Mouse (Mus musculus): ENCODE measurements around the gene Ccdc18.
"Not testable (repeated sequence)": the region's sequence is repeated elsewhere in the genome, so short reads cannot be mapped to it uniquely, and the experiment has no call there.

Gene Ccdc18

DNA sequence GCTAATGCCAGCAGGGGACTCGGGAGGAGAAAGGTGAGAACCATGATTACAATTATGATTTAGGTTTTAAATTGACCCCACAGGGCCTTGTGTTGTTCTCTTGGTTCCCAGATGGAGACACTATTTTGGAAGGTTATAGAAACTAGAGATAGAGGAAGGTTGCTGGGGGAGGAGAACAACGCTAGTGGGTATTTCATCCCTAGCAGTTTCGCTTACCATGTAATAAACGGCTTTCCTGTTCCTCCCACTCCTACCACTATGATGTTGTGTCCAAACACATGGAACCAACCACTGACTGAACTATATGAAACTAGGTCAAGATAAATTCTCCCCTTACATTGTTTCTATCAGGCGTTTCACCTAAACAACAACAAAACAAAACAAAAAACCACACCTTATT, 122.6 kb downstream of the Ccdc18 start:
- no peak for DNase-seq (ENCODE audit: low read depth, low spot score)

DNA sequence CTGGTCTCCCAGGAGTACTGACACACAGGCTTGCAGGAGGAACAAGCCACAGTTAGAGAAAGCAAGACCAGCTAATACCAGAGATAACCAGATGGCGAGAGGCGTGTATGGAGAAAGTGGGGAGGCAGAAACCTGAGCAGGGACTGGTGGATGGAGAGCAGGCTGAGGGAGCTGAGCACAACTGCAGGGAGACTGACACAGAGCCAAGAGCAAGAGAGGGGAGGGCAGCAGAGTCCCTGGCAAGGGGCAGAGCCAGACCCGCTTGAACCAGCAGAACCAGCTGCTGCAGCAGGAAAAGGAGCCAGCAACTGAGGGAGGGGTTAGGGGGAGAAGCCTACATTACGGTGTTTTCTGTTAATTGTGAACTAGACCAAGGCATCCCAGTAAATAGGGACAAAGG, 130.0 kb downstream of the Ccdc18 start:
- DNase-seq (ENCODE audit: low read depth, low spot score): no peak

DNA sequence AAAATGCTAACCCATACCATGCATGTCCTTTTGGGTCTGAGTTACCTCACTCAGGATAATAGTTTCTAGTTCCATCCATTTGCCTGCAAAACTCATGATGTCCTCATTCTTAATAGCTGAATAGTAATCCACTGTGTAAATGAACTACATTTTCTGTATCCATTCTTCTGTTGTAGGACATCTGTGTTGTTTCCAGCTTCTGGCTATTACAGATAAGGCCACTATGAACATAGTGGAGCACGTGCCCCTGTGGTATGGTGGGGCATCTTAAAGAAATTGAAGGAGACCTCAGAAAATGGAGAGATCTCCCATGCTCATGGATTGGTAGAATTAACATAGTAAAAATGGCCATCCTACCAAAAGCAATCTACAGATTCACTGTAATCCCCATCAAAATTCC, 131.1 kb downstream of the Ccdc18 start:
- not testable (repeated sequence) for DNase-seq (ENCODE audit: low read depth, low spot score)

DNA sequence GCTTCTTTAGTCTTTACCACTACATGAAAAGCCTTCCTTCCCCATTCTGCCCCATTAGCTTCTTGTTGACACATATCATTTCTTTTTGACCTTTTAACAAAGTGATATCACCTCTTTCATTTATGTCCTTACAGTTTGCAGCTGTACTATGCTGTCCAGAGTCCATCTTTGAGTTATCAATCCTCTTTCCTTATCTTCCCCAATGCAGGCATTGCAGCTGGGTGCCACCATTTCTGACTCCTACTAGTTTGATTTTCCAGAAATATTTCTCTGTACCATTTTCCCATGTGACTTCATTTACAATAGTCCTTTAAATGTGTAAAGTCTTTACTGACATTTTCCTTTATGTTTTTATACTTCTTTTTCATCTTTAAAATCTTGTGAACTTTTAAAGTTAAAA, 134.3 kb downstream of the Ccdc18 start:
- no peak for DNase-seq (ENCODE audit: low read depth, low spot score)

DNA sequence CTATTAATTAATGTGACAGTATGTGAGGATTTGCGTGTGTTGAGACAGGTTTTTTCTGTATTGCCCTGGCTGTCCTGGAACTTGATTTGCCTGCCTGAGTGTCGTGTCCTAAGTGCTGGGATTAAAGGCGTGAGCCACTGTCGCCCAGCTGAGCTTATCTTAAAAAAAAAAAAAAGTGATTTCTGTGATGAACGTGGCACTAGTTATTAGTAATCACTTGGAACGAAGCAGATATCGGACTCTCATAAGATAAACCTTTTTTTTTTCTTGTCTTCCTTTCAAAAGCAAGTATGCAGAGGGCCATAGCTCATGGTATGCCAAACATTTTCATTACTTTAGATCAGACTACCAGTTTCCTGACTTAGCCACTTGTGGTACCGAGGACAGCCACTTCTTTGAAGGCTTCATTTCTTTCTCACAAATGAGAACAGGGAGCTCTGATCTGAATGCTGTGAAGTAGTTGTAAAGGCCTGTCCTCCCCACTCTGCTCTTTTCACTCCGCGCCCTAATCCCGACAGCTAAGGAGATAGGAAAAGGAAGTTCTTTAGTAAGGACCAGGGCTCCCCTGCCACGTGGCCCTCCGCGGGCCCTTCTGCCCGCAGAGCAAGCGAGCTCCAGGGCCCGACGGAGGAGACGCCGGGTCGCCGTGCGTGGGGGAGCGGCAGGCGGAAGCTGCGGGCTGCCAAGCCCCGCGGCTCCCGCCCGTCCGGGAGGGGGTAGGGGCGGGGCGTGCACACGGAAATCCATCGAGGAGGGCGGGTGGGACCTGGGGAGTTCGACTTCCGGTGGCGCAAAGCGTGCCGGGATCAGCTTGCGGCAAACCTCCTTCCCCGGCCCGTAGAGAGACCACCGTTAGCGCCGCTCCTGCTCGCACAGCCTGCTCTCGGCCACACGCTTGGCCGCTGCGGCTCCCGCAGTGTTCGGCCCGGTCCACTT, 135.7 kb downstream of the Ccdc18 start, which contains the start of gene Dr1:
Gene Dr1, plus strand, starts transcription at position 771 of the 936 bp plus-strand sequence.
- DNase-seq (ENCODE audit: low read depth, low spot score): peak; percentile 94

DNA sequence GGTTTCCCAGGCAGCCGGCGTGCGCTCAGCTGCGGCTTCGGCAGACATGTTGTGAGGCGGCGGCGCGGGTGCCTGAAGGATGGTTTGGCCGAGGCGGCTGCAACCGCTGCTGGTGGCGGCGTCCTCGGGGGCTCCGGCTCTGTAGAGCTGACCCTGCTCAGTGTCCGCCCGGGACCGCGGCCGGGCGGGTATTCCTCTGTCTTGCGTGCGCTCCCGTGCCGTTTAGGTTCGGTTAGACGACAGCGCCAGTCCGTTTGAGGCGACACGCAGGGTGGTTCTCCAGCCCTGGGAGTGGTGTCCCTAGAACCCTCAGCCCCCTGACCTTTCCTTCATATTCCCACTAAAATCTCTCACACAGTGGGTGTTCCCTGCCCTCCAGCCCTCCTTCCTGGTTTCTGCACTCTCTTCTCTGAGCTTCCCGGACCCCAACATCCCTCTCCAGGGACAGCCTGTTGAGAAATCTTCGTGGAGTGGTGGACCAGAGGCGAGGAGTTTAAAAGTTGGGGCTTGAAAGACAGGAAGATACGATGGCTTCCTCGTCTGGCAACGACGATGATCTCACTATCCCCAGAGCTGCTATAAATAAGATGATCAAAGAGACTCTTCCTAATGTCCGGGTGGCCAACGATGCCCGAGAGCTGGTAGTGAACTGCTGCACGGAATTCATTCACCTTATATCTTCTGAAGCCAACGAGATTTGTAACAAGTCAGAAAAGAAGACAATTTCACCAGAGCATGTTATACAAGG, 136.6 kb downstream of the Ccdc18 start:
- DNase-seq (ENCODE audit: low read depth, low spot score): no peak

DNA sequence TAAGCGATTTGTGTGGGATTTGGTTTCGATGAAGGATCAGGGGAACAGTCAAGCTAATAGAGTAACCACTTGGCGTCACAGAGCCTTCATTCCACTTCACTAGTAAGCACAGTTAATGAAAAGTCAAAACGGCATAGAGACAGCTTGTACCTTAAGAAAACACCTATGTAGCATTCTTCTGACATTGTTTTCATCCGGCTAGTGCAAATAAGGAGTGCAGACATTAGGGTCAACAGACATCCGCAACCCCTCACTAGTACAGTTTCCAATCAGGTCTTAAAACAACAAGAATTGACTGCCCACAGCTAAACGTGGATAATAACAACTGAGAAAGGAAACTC, 137.1 kb downstream of the Ccdc18 start:
- DNase-seq (ENCODE audit: low read depth, low spot score): peak; percentile 48

DNA sequence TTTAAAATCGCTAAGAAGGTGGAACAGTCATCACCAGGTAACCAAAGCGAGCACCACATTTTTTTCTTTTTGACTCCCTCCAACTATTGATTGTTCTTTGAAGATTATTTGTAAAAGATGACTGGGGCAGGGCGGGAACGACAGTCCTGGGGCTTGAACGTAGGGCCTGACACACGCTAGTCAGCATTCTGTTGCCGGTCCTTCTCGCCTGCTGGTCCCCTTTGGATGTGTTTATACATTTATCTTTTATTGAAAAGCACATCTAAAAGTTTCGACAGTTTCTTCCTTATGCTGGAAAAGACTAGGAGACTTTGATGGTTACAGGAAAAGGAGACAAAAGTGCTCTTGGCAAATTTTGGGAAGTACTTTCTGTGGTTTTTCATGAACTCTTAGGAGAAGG, 137.7 kb downstream of the Ccdc18 start:
- peak; percentile 53 for DNase-seq (ENCODE audit: low read depth, low spot score)

DNA sequence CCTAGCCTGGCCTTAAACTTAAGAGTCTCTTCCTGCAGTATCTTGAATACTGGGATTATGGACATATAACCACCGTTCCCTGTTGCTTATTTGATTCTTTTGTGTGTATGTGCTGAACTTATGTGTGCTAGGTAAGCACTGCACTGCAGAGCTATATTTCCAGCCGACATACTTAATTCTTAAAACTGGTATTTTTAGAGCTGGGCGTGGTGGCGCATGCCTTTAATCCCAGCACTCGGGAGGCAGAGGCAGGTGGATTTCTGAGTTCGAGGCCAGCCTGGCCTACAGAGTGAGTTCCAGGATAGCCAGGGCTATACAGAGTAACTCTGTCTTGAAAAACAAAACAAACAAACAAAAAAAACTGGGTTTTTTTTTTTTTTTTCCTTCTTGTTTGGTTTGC, 138.7 kb downstream of the Ccdc18 start:
- not testable (repeated sequence) for DNase-seq (ENCODE audit: low read depth, low spot score)
